Mouse (Mus musculus) kidney, postnatal 0 days (tissue): Measurements from ENCODE around the gene Ankrd50. TPM values are rescaled to one million over a fixed set of nuclear protein-coding genes. Genes with fewer than 3 reads are reported as not detected.

Experiments used
- ATAC-seq: fragments of 200-750 bp; cut with Nextera tagmentation; replicated peaks from 2 replicates; pipeline ENCODE4 v1.8.0; 2017; ENCODE audit warnings: low read depth, moderate number of reproducible peaks, moderate TSS enrichment, moderate library complexity; ENCODE audit not compliant: low FRiP score
- DNase-seq: peaks from one replicate; pipeline ENCODE4 v3.0.0-alpha.2; 2016; ENCODE audit warnings: low spot score
- H3K27ac ChIP-seq: fragments of 300-500 bp; sonication (generic); 2 replicates; pipeline ENCODE4 v1.5.1; 2014; ENCODE audit warnings: mild to moderate bottlenecking
- H3K27me3 ChIP-seq: fragments of 300-500 bp; sonication (generic); 2 replicates; pipeline ENCODE4 v1.6.1; 2014; ENCODE audit warnings: low read length, mixed read lengths; ENCODE audit not compliant: insufficient read depth
- H3K36me3 ChIP-seq: fragments of 300-500 bp; sonication (generic); 2 replicates; pipeline ENCODE4 v1.6.1; 2014; ENCODE audit warnings: low read length, mixed read lengths; ENCODE audit not compliant: insufficient read depth
- H3K4me1 ChIP-seq: fragments of 300-500 bp; sonication (generic); replicated peaks from 2 replicates; pipeline ENCODE4 v1.6.1; 2014; ENCODE audit warnings: antibody characterized with exemption, low read length, mixed read lengths; ENCODE audit not compliant: insufficient read depth
- H3K4me2 ChIP-seq: fragments of 300-500 bp; sonication (generic); 2 replicates; pipeline ENCODE4 v1.6.1; 2014; ENCODE audit warnings: mild to moderate bottlenecking, low read length, moderate library complexity, mixed read lengths
- H3K4me3 ChIP-seq: fragments of 300-500 bp; sonication (generic); replicated peaks from 2 replicates; pipeline ENCODE4 v1.5.1; 2014; ENCODE audit warnings: low read depth, low read length
- H3K9ac ChIP-seq: fragments of 300-500 bp; sonication (generic); 2 replicates; pipeline ENCODE4 v1.6.1; 2014; ENCODE audit warnings: low read depth, low read length
- H3K9me3 ChIP-seq: fragments of 300-500 bp; sonication (generic); replicated peaks from 2 replicates; pipeline ENCODE4 v1.6.1; 2016; ENCODE audit warnings: low read length, inconsistent platforms, mixed read lengths
- CTCF ChIP-seq: IDR thresholded peaks from 2 replicates; pipeline ENCODE4 v1.5.1; 2016; ENCODE audit warnings: antibody characterized with exemption, low read depth, mild to moderate bottlenecking, moderate library complexity
- WGBS: fragments of 180-500 bp; shearing (Covaris S2); extraction: QIAGEN DNeasy Blood & Tissue Kit; methylation state at CpG from one replicate; pipeline ENCODE4 v1.1.7; 2014; 5-methylcytosine and 5-hydroxymethylcytosine counted together
- polyA plus RNA-seq: library from polyadenylated mRNA; unstranded; fragments of >200 nt; fragmentation: Nextera tagmentation; extraction: Ambion mirVana; gene quantifications from 2 replicates; pipeline ENCODE4 v1.2.1, GENCODE M21; 2015

Gene Ankrd50
- polyA plus RNA-seq, 1 experiment from 2014 or later = 15.3 TPM

GRCm38 (mm10) chr3:38459507-38460249 lies 25.0 kb downstream of the Ankrd50 start:
- DNase-seq = no peak
- TF ChIP-seq CTCF = no peak
- Histone ChIP-seq H3K4me1 (no peaks in the 10 kb centered on the region), H3K9me3 (no peaks in the 10 kb centered on the region), H3K4me3 (no peak overlapping the region), H3K27ac (no peak overlapping the region), H3K4me2 (no peak overlapping the region), H3K36me3 (peaks cover 47% of the 10 kb centered on the region), H3K27me3 (no peaks in the 10 kb centered on the region), H3K9ac (no peak overlapping the region)
- WGBS = 62% methylated on average over 5 of the region's 5 CpGs
- ATAC-seq = no peak

GRCm38 (mm10) chr3:38457041-38457440 lies 27.6 kb downstream of the Ankrd50 start:
- Histone ChIP-seq H3K4me2 (no peak overlapping the region), H3K27me3 (no peaks in the 10 kb centered on the region), H3K9ac (no peak overlapping the region), H3K27ac (no peak overlapping the region), H3K4me3 (no peak overlapping the region), H3K36me3 (peaks cover 56% of the 10 kb centered on the region), H3K9me3 (no peaks in the 10 kb centered on the region), H3K4me1 (no peaks in the 10 kb centered on the region)
- ATAC-seq = no peak
- 96% methylated on average over 14 of the region's 14 CpGs for WGBS
- no peak for TF ChIP-seq CTCF
- DNase-seq = no peak

GRCm38 (mm10) chr3:38452199-38452598 lies 32.4 kb downstream of the Ankrd50 start:
- ATAC-seq = no peak
- Histone ChIP-seq H3K9me3 (no peaks in the 10 kb centered on the region), H3K9ac (no peak overlapping the region), H3K27ac (no peak overlapping the region), H3K36me3 (peaks cover 57% of the 10 kb centered on the region), H3K27me3 (no peaks in the 10 kb centered on the region), H3K4me1 (no peaks in the 10 kb centered on the region), H3K4me3 (no peak overlapping the region), H3K4me2 (no peak overlapping the region)
- 91% methylated on average over 9 of the region's 9 CpGs for WGBS
- no peak for DNase-seq
- TF ChIP-seq CTCF = no peak

GRCm38 (mm10) chr3:38446586-38446985 lies 38.1 kb downstream of the Ankrd50 start:
- Histone ChIP-seq H3K9ac (no peak overlapping the region), H3K27ac (no peak overlapping the region), H3K36me3 (peaks cover 10% of the 10 kb centered on the region), H3K4me2 (no peak overlapping the region), H3K27me3 (no peaks in the 10 kb centered on the region), H3K4me3 (no peak overlapping the region), H3K4me1 (no peaks in the 10 kb centered on the region), H3K9me3 (no peaks in the 10 kb centered on the region)
- TF ChIP-seq CTCF = no peak
- WGBS = 87% methylated on average over 9 of the region's 9 CpGs
- DNase-seq (no peak), ATAC-seq (no peak)

- H3K27me3 ChIP-seq = no peaks in the 10 kb centered on the region
- no peak overlapping the region for H3K27ac ChIP-seq
- DNase-seq (no peak), ATAC-seq (no peak)
- no peak for TF ChIP-seq CTCF
- no peaks in the 10 kb centered on the region for H3K9me3 ChIP-seq
- no peaks in the 10 kb centered on the region for H3K36me3 ChIP-seq
- no peak overlapping the region for H3K4me3 ChIP-seq
- no peak overlapping the region for H3K4me2 ChIP-seq
- WGBS = 54% methylated on average over 4 of the region's 4 CpGs
- no peak overlapping the region for H3K9ac ChIP-seq
- H3K4me1 ChIP-seq = no peaks in the 10 kb centered on the region
Measured at GRCm38 (mm10) chr3:38443875-38444274, 40.8 kb downstream of the Ankrd50 start.

GRCm38 (mm10) chr3:38440564-38440991 lies 44.1 kb downstream of the Ankrd50 start:
- H3K9ac ChIP-seq = no peak overlapping the region
- no peak overlapping the region for H3K4me3 ChIP-seq
- H3K4me2 ChIP-seq = no peak overlapping the region
- ATAC-seq (no peak), DNase-seq (no peak)
- no peak for TF ChIP-seq CTCF
- H3K36me3 ChIP-seq = no peaks in the 10 kb centered on the region
- no peaks in the 10 kb centered on the region for H3K27me3 ChIP-seq
- H3K4me1 ChIP-seq = no peaks in the 10 kb centered on the region
- no peak overlapping the region for H3K27ac ChIP-seq
- H3K9me3 ChIP-seq = no peaks in the 10 kb centered on the region
- WGBS = 49% methylated on average over 7 of the region's 7 CpGs

GRCm38 (mm10) chr3:38436596-38436995 lies 48.0 kb downstream of the Ankrd50 start:
- no peak for DNase-seq
- TF ChIP-seq CTCF = no peak

More at GRCm38 (mm10) chr3:38436596-38436995, 48.0 kb downstream of the Ankrd50 start:
- WGBS = 95% methylated on average over 3 of the region's 3 CpGs
- H3K4me1 ChIP-seq = no peaks in the 10 kb centered on the region
- no peaks in the 10 kb centered on the region for H3K9me3 ChIP-seq
- no peak overlapping the region for H3K9ac ChIP-seq
- no peak overlapping the region for H3K4me3 ChIP-seq
- no peak for ATAC-seq
- H3K27ac ChIP-seq = no peak overlapping the region
- H3K27me3 ChIP-seq = no peaks in the 10 kb centered on the region
- H3K4me2 ChIP-seq = no peak overlapping the region
- no peaks in the 10 kb centered on the region for H3K36me3 ChIP-seq
